Mouse (Mus musculus) stomach, embryonic 14.5 days (tissue): Measurements from ENCODE around the gene Sh2d6. TPM values are rescaled to one million over a fixed set of nuclear protein-coding genes. Genes with fewer than 3 reads are reported as not detected.

Experiments used
- ATAC-seq: fragments of 200-750 bp; cut with Nextera tagmentation; 2 replicates; pipeline ENCODE4 v1.8.0; 2017; ENCODE audit warnings: low read depth, moderate TSS enrichment; ENCODE audit not compliant: insufficient number of reproducible peaks, insufficient read depth, low FRiP score
- H3K27ac ChIP-seq: fragments of 300-500 bp; sonication (generic); 2 replicates; pipeline ENCODE4 v1.5.1; 2014; ENCODE audit warnings: mild to moderate bottlenecking, low read length, moderate library complexity, mixed read lengths
- H3K27me3 ChIP-seq: fragments of 300-500 bp; sonication (generic); 2 replicates; pipeline ENCODE4 v1.6.1; 2014; ENCODE audit warnings: low read length, control low read depth, mixed read lengths; ENCODE audit not compliant: control insufficient read depth, insufficient read depth
- H3K36me3 ChIP-seq: fragments of 300-500 bp; sonication (generic); 2 replicates; pipeline ENCODE4 v1.6.1; 2014; ENCODE audit warnings: mild to moderate bottlenecking, control low read depth, low read length, moderate library complexity, mixed read lengths; ENCODE audit not compliant: control insufficient read depth, insufficient read depth
- H3K4me1 ChIP-seq: fragments of 300-500 bp; sonication (generic); 2 replicates; pipeline ENCODE4 v1.6.1; 2014; ENCODE audit warnings: low read length, control low read depth, mixed read lengths; ENCODE audit not compliant: control insufficient read depth, insufficient read depth
- H3K4me2 ChIP-seq: fragments of 300-500 bp; sonication (generic); replicated peaks from 2 replicates; pipeline ENCODE4 v1.6.1; 2014; ENCODE audit warnings: low read depth, low read length, control low read depth
- H3K4me3 ChIP-seq: fragments of 300-500 bp; sonication (generic); 2 replicates; pipeline ENCODE4 v1.5.1; 2014; ENCODE audit warnings: low read depth, low read length, control low read depth
- H3K9ac ChIP-seq: fragments of 300-500 bp; sonication (generic); replicated peaks from 2 replicates; pipeline ENCODE4 v1.6.1; 2014; ENCODE audit warnings: low read depth, mild to moderate bottlenecking, control low read depth, low read length, moderate library complexity, mixed read lengths
- H3K9me3 ChIP-seq: fragments of 300-500 bp; sonication (generic); 2 replicates; pipeline ENCODE4 v1.6.1; 2016; ENCODE audit warnings: low read depth, low read length, control low read depth; ENCODE audit not compliant: control insufficient read depth
- WGBS: fragments of 180-500 bp; shearing (Covaris S2); extraction: QIAGEN DNeasy Blood & Tissue Kit; methylation state at CpG from one replicate; pipeline ENCODE4 v1.1.7; 2014; 5-methylcytosine and 5-hydroxymethylcytosine counted together
- polyA plus RNA-seq: library from polyadenylated mRNA; unstranded; fragments of >200 nt; fragmentation: Nextera tagmentation; extraction: Ambion mirVana; gene quantifications from 2 replicates; pipeline ENCODE4 v1.2.1, GENCODE M21; 2014

Gene Sh2d6
- polyA plus RNA-seq, 1 experiment from 2014 or later, result not detected

GRCm38 (mm10) chr6:72519303-72519702, 2.2 kb downstream of the Sh2d6 start:
- Histone ChIP-seq H3K4me3 (no peak overlapping the region), H3K27me3 (no peaks in the 10 kb centered on the region), H3K9ac (no peak overlapping the region), H3K9me3 (no peaks in the 10 kb centered on the region), H3K36me3 (no peaks in the 10 kb centered on the region), H3K27ac (no peak overlapping the region), H3K4me2 (no peak overlapping the region), H3K4me1 (peaks cover 9% of the 10 kb centered on the region)
- ATAC-seq, result no peak
- WGBS, result 39% methylated on average over 8 of the region's 8 CpGs

DNA sequence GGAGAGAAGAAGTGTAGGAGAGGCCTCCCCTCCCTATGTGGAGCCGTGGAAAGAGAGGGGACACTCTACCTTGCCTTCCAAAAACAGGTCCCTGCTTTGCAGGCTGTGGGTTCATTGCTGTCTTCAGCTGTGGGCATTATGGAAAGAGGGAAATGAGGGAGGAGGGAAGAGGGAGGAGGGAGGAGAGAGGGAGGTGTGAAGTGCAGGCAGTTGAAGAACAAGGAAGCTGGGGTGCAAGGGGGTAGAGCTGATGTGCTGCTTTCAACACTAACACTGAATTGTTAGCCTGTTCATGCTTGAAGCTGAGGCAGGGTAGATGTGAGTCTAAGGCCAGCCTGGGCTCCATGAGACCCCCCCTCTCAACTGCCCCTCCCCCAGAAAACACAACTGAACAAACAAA, 2.7 kb downstream of the Sh2d6 start:
- no peak overlapping the region for H3K27ac ChIP-seq
- H3K4me3 ChIP-seq, result no peak overlapping the region
- H3K27me3 ChIP-seq, result no peaks in the 10 kb centered on the region
- H3K4me2 ChIP-seq, result no peak overlapping the region
- H3K9me3 ChIP-seq, result no peaks in the 10 kb centered on the region
- no peaks in the 10 kb centered on the region for H3K36me3 ChIP-seq
- no peak overlapping the region for H3K9ac ChIP-seq
- WGBS, result 89% methylated on average over 1 of the region's 1 CpGs
- peaks cover 9% of the 10 kb centered on the region for H3K4me1 ChIP-seq
- no peak for ATAC-seq

GRCm38 (mm10) chr6:72515644-72516043, 5.9 kb downstream of the Sh2d6 start:
- H3K9ac ChIP-seq, result no peak overlapping the region
- peaks cover 16% of the 10 kb centered on the region for H3K4me1 ChIP-seq
- ATAC-seq, result no peak
- no peaks in the 10 kb centered on the region for H3K36me3 ChIP-seq
- H3K27ac ChIP-seq, result no peak overlapping the region
- 90% methylated on average over 6 of the region's 6 CpGs for WGBS
- H3K4me3 ChIP-seq, result no peak overlapping the region
- no peaks in the 10 kb centered on the region for H3K27me3 ChIP-seq
- H3K9me3 ChIP-seq, result no peaks in the 10 kb centered on the region
- H3K4me2 ChIP-seq, result no peak overlapping the region

DNA sequence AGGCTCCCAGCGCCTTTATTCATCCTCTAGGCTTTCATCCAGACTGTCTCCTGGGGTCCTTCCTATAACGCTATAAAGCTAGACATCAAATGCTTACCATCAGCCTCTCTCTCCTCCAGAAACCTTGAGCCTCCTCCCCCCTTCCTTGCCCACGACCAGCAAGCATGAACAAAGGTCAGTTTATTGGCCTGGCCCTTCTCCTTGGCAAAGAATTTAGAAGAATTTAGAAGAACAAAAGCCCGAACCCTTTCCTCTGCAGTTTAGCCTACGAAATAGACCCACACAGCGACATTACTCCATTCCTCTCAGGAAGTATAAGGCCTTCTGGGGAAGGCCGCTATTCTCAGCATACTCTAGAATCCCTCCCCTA, 8.5 kb downstream of the Sh2d6 start:
- H3K9ac ChIP-seq, result no peak overlapping the region; the same call in 1 of the 2 replicates
- H3K4me2 ChIP-seq, result peak overlapping the region; percentile 42
- no peaks in the 10 kb centered on the region for H3K9me3 ChIP-seq
- peaks cover 7% of the 10 kb centered on the region; the same call in 1 of the 2 replicates for H3K4me1 ChIP-seq
- no peaks in the 10 kb centered on the region for H3K27me3 ChIP-seq
- WGBS, result 55% methylated on average over 7 of the region's 7 CpGs
- H3K36me3 ChIP-seq, result no peaks in the 10 kb centered on the region
- peak overlapping the region; percentile 84 for H3K27ac ChIP-seq
- no peak for ATAC-seq
- H3K4me3 ChIP-seq, result peak overlapping the region; percentile 15; the same call in 1 of the 2 replicates

DNA sequence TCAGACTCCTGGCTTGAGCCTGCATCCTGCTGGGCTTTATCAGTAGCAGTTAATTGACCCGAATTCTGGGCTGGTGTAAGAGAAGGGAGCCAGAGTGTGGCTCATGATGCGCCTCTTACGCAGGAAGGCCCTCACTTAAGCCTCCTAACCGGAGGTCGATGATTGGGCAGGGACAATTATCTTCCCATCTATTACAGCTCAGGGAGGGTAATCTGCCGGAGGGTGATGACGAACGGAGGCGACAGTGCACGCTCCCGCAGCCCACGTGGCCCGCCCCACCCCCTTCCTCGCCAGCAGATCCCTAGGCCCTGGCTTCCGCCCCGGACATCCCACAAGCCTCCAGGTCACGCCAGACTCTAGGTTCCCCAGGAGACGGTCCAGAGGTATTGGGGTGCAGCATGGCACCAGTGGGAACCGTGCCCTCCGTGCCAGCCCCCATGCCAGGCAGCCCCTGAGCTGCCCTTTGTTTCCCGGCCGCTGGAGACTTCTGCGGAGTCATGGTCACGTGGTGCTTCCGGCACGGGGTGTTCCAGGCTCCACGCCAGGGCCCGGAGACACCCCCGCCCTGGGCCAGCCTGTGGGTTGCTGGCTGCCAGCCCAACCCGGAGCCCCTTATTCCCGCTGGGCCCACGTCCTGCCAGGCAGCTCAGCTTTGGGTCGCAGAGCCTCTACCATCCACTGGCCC, 9.0 kb downstream of the Sh2d6 start:
- ATAC-seq, result peak; percentile 84
- H3K9ac ChIP-seq, result peak overlapping the region; percentile 10
- peak overlapping the region; percentile 84 for H3K27ac ChIP-seq
- WGBS, result 7% methylated on average over 33 of the region's 33 CpGs
- peaks cover 7% of the 10 kb centered on the region; the same call in 1 of the 2 replicates for H3K4me1 ChIP-seq
- H3K27me3 ChIP-seq, result no peaks in the 10 kb centered on the region
- H3K9me3 ChIP-seq, result no peaks in the 10 kb centered on the region
- H3K4me3 ChIP-seq, result peak overlapping the region; percentile 15
- no peaks in the 10 kb centered on the region for H3K36me3 ChIP-seq
- H3K4me2 ChIP-seq, result peak overlapping the region; percentile 42

DNA sequence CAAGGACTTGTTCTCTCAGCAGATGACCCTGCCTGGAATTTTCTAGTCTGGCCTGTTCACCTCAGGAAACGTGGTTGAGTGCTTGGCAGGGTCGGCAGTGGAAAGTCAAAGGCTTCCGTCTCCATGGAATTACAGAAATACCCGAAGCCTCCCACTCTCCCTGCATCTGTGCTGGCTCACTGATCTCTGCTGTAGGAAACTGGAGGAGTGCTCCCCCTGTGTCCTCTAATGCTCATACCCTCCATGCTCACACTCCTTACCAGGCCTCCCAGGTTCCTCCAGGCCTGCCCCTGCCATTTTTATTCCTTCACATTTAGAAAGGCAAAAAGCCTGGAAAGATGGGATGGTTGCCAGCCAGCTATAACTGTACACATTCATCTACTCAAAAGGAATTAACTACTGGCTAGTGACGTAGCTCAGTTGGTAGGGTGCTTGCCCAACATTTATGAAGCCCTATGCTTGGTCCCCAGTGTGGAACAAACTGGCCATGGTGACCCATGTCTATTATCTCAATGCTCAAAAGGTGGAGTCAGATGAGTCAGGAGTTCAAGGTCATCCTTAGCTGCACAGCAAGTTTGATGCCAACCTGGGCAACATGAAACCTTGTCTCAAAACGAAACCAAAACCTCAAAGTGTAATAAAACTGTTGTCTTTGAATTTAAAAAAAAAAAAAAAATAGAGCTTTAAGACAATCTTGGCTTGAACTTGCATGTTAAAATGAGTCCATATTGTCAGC, 10.7 kb downstream of the Sh2d6 start:
- WGBS, result 55% methylated on average over 6 of the region's 6 CpGs
- H3K36me3 ChIP-seq, result no peaks in the 10 kb centered on the region
- H3K27ac ChIP-seq, result peak overlapping the region; percentile 29; the same call in 1 of the 2 replicates
- H3K4me1 ChIP-seq, result peaks cover 7% of the 10 kb centered on the region; the same call in 1 of the 2 replicates
- H3K4me2 ChIP-seq, result no peak overlapping the region
- no peaks in the 10 kb centered on the region for H3K9me3 ChIP-seq
- H3K4me3 ChIP-seq, result no peak overlapping the region
- no peak for ATAC-seq
- no peaks in the 10 kb centered on the region for H3K27me3 ChIP-seq
- H3K9ac ChIP-seq, result no peak overlapping the region

DNA sequence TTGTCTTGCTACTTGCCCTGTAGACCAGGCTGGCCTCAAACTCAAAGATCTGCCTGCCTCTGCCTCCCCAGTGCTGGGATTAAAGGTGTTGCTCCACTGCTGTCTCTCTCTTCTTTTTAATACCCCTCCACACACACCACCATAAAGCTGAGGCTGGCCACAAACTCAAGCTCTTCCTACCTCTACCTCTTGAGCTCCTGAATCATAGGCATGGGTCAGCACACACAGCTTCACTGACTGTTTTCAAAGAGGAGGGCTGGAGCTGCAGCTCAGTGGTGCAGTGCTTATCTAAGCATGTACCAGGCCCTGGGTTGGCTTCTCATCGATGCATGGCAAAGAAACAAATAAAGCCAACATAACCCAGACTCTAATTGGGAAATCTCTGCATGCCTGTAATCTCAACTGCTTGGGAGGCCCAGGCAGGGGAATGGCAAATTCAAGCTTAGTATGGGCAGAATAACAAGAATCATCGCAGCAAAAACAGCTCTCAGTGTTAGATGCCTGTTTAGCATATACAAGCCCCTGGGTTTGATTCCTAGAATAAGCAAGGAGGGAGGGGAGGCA, 11.6 kb downstream of the Sh2d6 start:
- Histone ChIP-seq H3K4me1 (peaks cover 7% of the 10 kb centered on the region; the same call in 1 of the 2 replicates), H3K27ac (no peak overlapping the region), H3K9ac (no peak overlapping the region), H3K27me3 (no peaks in the 10 kb centered on the region), H3K4me3 (no peak overlapping the region), H3K9me3 (no peaks in the 10 kb centered on the region), H3K4me2 (no peak overlapping the region), H3K36me3 (no peaks in the 10 kb centered on the region)
- 80% methylated on average over 2 of the region's 2 CpGs for WGBS
- no peak for ATAC-seq

GRCm38 (mm10) chr6:72508596-72508995, 12.9 kb downstream of the Sh2d6 start:
- Histone ChIP-seq H3K9ac (no peak overlapping the region), H3K36me3 (no peaks in the 10 kb centered on the region)
- WGBS, result 71% methylated on average over 4 of the region's 4 CpGs

More at GRCm38 (mm10) chr6:72508596-72508995, 12.9 kb downstream of the Sh2d6 start:
- ATAC-seq, result no peak
- H3K9me3 ChIP-seq, result no peaks in the 10 kb centered on the region
- H3K4me1 ChIP-seq, result peaks cover 10% of the 10 kb centered on the region; the same call in 1 of the 2 replicates
- no peak overlapping the region for H3K4me3 ChIP-seq
- H3K4me2 ChIP-seq, result no peak overlapping the region
- H3K27me3 ChIP-seq, result no peaks in the 10 kb centered on the region
- H3K27ac ChIP-seq, result no peak overlapping the region
